Mouse (Mus musculus) G1E (cell line): ENCODE results near the gene Aloxe3. TPM values are rescaled to one million over a fixed set of nuclear protein-coding genes. Genes with fewer than 3 reads are reported as not detected.

ENCODE experiments used
- ATAC-seq: 2 replicates; pipeline ENCODE4 v1.8.0; 2016; ENCODE audit warnings: mild to moderate bottlenecking; ENCODE audit not compliant: insufficient number of reproducible peaks, poor library complexity, low FRiP score, severe bottlenecking; ENCODE audit errors: extremely low read depth
- DNase-seq: peaks from one replicate; pipeline ENCODE4 v3.0.0; 2012; ENCODE audit warnings: low spot score
- H3K27me3 ChIP-seq: 2 replicates; pipeline ENCODE4 v1.6.1; 2012; ENCODE audit warnings: mild to moderate bottlenecking, low read length, inconsistent platforms; ENCODE audit not compliant: insufficient read depth
- H3K36me3 ChIP-seq: replicated peaks from 2 replicates; pipeline ENCODE3; 2012; ENCODE audit warnings: mild to moderate bottlenecking, inconsistent platforms
- H3K4me1 ChIP-seq: 2 replicates; pipeline ENCODE4 v1.6.1; 2012; ENCODE audit warnings: low read depth, low read length, inconsistent platforms, mixed read lengths; ENCODE audit not compliant: insufficient read depth
- H3K4me3 ChIP-seq: 2 replicates; pipeline ENCODE4 v1.5.1; 2012; ENCODE audit warnings: low read depth, mild to moderate bottlenecking, inconsistent platforms, low read length, moderate library complexity, mixed read lengths
- H3K9me3 ChIP-seq: replicated peaks from 2 replicates; pipeline ENCODE4 v1.6.1; 2012; ENCODE audit warnings: inconsistent platforms
- CTCF ChIP-seq: IDR thresholded peaks from 2 replicates; pipeline ENCODE4 v1.5.1; 2012; ENCODE audit warnings: low read depth, low read length, inconsistent platforms, mixed read lengths
- GATA1 ChIP-seq: IDR thresholded peaks from 2 replicates; pipeline ENCODE4 v1.6.1; 2012; ENCODE audit warnings: borderline replicate concordance, low read length, inconsistent platforms, mixed read lengths
- GATA2 ChIP-seq: IDR thresholded peaks from 2 replicates; pipeline ENCODE4 v1.6.1; 2012; ENCODE audit warnings: low read depth, low read length, inconsistent platforms, borderline replicate concordance
- POLR2AphosphoS5 ChIP-seq: IDR thresholded peaks from 2 replicates; pipeline ENCODE4 v1.6.1; 2012; ENCODE audit warnings: low read depth, low read length, inconsistent platforms; ENCODE audit not compliant: insufficient replicate concordance
- TAL1 ChIP-seq: conservative IDR thresholded peaks from 2 replicates; pipeline ENCODE4 v1.6.1; 2012; ENCODE audit warnings: low read depth, low read length, inconsistent platforms, mixed read lengths
- polyA plus RNA-seq: library from polyadenylated mRNA; stranded (reverse); fragments of >175 nt; gene quantifications from 2 replicates; pipeline ENCODE4 v1.2.3, GENCODE M21; 2012
- total RNA-seq, 2 experiments: library from RNA; stranded (forward) in 1 of 2; stranded (reverse) in 1 of 2; fragments of 200-1000 nt in 1 of 2; fragments of >200 nt in 1 of 2; fragmentation: Nextera tagmentation in 1 of 2; gene quantifications; 2 replicates each; pipeline ENCODE4 v1.2.3; 2014 to 2017

Gene Aloxe3
- total and polyA plus RNA-seq, 3 experiments, result 0.16 TPM; not detected in 2

DNA sequence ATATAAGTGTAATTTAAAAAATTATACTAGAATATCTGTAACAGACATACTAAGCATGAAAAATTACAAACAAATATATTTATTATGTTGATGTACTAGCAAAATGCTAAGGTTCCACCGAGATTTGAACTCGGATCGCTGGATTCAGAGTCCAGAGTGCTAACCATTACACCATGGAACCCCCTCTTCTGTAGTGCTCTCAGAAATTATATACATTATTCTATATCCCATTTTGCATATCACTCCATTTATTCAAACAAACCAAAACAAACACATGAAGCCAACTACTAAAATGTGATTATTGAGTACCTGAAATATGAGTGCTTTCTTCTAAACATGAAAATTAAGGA lies 1.2 kb upstream of the Aloxe3 start:
- TF ChIP-seq CTCF (no peak), GATA2 (no peak), TAL1 (no peak), GATA1 (no peak), POLR2AphosphoS5 (no peak)
- DNase-seq (no peak), ATAC-seq (no peak)
- Histone ChIP-seq H3K36me3 (no peaks in the 10 kb centered on the region), H3K4me3 (no peak overlapping the region), H3K27me3 (peaks cover 18% of the 10 kb centered on the region), H3K9me3 (no peaks in the 10 kb centered on the region), H3K4me1 (peaks cover 56% of the 10 kb centered on the region)

DNA sequence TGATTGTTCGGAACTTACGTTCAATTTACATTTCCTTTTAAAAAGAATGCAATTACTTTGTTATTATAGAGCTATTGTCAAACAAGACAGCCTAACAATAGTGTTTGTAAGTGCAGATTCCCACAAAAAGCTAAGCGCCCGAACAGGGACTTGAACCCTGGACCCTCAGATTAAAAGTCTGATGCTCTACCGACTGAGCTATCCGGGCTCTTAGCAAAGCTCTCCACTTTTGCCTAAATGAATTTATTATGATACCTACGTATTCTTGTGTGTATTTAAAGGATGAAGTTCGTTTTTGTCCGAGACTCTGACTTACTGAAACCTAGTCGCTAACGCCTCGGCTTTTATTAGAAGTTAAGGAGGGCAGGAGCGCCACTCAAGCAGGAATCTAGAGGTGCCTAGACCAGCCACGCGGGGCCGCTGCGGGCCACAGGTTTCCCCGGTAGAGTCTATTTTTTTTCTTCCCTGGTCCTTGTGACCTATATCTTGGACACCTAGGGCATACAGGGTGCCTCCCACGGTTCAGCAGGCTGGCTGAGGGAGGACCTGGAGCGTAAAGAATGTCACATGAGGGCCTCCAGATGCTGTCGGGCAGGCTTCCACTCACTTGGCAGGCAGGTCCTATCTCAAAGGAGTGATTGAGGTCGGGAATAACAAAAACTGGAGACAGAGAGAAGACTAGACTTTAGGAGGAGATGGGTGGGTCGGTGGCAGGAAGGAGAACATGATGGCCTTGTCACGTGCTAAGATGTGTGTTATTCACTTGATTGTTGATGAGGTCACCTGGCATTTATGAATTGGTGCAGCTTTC lies 450 bp upstream of the Aloxe3 start:
- DNase-seq (peak; percentile 56), ATAC-seq (peak; percentile 23; the same call in 1 of the 2 replicates)
- Histone ChIP-seq H3K9me3 (no peaks in the 10 kb centered on the region), H3K4me3 (peak overlapping the region; percentile 71), H3K36me3 (no peaks in the 10 kb centered on the region), H3K27me3 (peaks cover 23% of the 10 kb centered on the region), H3K4me1 (peaks cover 50% of the 10 kb centered on the region)
- TF ChIP-seq GATA1 (no peak), TAL1 (no peak)

DNA sequence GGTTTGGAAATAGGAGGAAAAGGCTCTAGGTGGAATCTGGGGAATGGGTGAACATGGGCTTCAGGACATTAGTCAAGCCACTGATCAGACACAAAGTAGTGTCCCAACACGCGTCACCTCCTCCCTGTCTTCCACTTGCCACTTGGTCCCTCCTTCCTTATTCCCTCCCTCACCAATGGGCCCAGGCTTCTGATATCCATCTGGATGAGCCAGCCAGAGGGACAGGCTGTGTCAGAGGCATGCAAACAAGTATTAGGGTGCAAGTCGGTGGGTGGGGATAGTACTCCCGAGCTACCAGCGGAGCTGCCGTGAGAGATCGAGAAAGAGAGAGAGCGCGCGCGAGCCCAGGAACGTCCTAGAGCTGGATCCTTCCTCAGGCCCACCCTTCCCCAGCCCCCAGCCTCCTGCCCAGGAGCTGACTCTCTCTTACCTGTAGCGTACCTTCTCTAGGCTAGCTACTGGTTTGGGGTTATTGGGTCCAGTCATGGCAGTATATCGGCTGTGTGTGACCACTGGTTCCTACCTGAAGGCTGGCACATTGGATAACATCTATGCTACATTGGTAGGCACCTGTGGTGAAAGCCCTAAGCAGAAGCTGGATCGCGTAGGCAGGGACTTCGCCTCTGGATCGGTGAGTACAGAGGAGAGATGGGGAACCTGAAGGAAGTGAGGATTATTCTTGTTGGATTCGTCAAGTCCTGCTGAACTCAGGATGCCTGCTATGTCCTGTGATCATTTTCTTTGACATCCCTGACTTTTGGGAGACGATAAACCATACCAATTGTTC lies 416 bp downstream of the Aloxe3 start:
- H3K27me3 ChIP-seq, result peaks cover 23% of the 10 kb centered on the region
- H3K36me3 ChIP-seq, result no peaks in the 10 kb centered on the region
- peak overlapping the region; percentile 71 for H3K4me3 ChIP-seq
- ATAC-seq (no peak), DNase-seq (no peak)
- H3K4me1 ChIP-seq, result peaks cover 41% of the 10 kb centered on the region
- TF ChIP-seq GATA1, result no peak
- no peak for TF ChIP-seq CTCF
- no peak for TF ChIP-seq GATA2
- no peak for TF ChIP-seq POLR2AphosphoS5
- no peak for TF ChIP-seq TAL1
- no peaks in the 10 kb centered on the region for H3K9me3 ChIP-seq

GRCm38 (mm10) chr11:69126706-69127095 lies 1.0 kb downstream of the Aloxe3 start:
- ATAC-seq, result no peak
- H3K27me3 ChIP-seq, result peaks cover 19% of the 10 kb centered on the region
- peaks cover 35% of the 10 kb centered on the region for H3K4me1 ChIP-seq
- no peaks in the 10 kb centered on the region for H3K9me3 ChIP-seq
- no peak for DNase-seq
- H3K4me3 ChIP-seq, result no peak overlapping the region
- no peak for TF ChIP-seq GATA1
- no peak for TF ChIP-seq POLR2AphosphoS5
- TF ChIP-seq TAL1, result no peak
- no peak for TF ChIP-seq CTCF
- no peak for TF ChIP-seq GATA2
- no peaks in the 10 kb centered on the region for H3K36me3 ChIP-seq

GRCm38 (mm10) chr11:69128426-69129122 lies 2.9 kb downstream of the Aloxe3 start:
- ATAC-seq, result no peak
- Histone ChIP-seq H3K9me3 (no peaks in the 10 kb centered on the region), H3K4me3 (no peak overlapping the region), H3K4me1 (peaks cover 22% of the 10 kb centered on the region), H3K36me3 (no peaks in the 10 kb centered on the region), H3K27me3 (peaks cover 27% of the 10 kb centered on the region)
- no peak for TF ChIP-seq POLR2AphosphoS5
- TF ChIP-seq GATA2, result no peak
- no peak for TF ChIP-seq GATA1
- no peak for TF ChIP-seq TAL1
- TF ChIP-seq CTCF, result no peak
- no peak for DNase-seq

GRCm38 (mm10) chr11:69133566-69133922 lies 7.8 kb downstream of the Aloxe3 start:
- Histone ChIP-seq H3K4me1 (peaks cover 5% of the 10 kb centered on the region), H3K9me3 (no peaks in the 10 kb centered on the region), H3K27me3 (peaks cover 36% of the 10 kb centered on the region), H3K36me3 (no peaks in the 10 kb centered on the region), H3K4me3 (no peak overlapping the region)
- no peak for DNase-seq
- ATAC-seq, result no peak
- TF ChIP-seq POLR2AphosphoS5 (no peak), GATA2 (no peak), TAL1 (no peak), GATA1 (no peak), CTCF (no peak)
